Mouse (Mus musculus): ENCODE results near the gene Slc35e3.

- TF ChIP-seq CTCF (IDR thresholded peaks at IDR 0.05; ENCODE audit: low read depth): no peak
- TF ChIP-seq EP300 (optimal IDR thresholded peaks at IDR 0.05): no peak
These were observed 17.6 kb downstream of the Slc35e3 start for GRCm38 (mm10) chr10:117728574-117728973.

Data from stomach, postnatal 0 days (tissue).